Mouse (Mus musculus): ENCODE data around the gene Atl2.

The Atl2 gene

DNA sequence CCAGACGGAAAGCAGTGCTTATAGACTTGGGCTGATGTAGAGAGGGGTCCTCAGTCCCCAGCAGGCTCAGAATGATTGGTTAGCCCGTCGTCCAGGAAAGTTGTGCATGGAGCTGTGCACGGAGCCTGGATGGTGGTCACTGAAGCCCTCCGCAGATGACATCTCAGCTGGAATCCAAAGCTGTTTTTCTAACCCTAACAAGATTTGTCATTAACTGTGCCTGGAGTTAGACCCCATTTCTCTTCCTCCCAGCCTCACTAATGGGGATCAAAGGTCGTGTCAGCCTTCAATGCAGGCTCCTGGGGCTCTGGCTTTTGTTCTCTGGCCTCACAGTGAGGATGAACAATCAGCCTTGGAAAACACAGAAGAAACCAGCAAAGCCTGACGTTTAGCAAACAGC, 77.9 kb downstream of the Atl2 start:
- peak; percentile 79 for DNase-seq (ENCODE audit: low spot score)

DNA sequence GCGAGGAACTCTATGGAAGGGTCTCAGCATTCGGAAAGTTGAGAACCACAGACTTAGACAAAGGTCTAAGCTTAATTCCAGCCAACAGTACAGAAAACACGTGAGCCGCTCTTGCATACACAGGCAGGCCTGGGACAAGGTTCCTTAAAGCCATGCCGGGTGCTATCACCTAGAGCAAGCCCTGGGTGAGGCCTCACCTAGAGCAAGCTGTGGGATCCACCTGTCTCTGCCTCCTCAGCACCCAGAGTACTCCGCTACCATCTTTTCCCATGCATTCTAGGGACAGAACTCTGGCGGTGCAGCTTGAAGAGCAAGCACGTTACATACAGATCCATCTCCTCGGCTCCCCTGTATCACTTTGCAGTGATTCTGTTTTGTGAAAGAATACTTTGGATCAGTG, 78.4 kb downstream of the Atl2 start:
- DNase-seq (ENCODE audit: low spot score) = no peak

DNA sequence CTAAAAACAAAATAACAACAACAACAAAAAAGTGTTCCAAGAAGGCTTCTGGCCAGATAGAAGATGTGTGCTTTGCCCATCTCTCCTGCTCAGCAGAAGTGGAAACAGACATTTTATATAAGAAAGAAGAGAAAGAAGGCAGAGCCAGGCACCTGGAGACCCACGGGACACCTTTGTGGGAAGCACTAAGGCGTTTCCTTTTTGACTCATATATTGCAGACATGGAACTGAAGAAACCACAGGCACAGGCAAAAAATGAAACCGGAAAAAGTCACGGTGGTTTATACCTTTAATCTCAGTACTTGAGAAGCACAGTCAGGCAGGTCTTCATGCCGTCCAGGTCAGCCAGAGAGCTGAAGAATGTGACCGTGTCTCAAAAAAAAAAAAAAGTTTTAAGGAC, 79.0 kb downstream of the Atl2 start:
- DNase-seq (ENCODE audit: low spot score) = no peak

DNA sequence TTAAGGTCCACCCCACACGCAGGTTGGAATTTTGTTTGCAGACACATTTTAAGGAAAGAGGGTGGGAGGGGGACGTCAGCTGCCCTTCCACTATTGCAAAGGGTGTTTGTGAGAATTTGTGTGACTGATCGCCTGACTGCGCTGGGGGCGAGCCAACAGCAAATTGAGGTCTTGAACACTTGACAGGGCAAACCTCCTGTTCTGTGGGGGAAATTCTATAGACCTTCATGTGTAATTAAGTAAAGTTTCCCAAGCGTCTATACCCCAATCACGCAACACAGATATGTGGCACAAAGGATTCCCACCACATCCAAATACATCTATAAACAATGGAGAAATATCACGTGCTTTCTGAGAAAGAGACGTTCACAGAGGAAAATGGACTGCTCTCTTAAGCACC, 85.5 kb downstream of the Atl2 start:
- DNase-seq (ENCODE audit: low spot score) = peak; percentile 51

DNA sequence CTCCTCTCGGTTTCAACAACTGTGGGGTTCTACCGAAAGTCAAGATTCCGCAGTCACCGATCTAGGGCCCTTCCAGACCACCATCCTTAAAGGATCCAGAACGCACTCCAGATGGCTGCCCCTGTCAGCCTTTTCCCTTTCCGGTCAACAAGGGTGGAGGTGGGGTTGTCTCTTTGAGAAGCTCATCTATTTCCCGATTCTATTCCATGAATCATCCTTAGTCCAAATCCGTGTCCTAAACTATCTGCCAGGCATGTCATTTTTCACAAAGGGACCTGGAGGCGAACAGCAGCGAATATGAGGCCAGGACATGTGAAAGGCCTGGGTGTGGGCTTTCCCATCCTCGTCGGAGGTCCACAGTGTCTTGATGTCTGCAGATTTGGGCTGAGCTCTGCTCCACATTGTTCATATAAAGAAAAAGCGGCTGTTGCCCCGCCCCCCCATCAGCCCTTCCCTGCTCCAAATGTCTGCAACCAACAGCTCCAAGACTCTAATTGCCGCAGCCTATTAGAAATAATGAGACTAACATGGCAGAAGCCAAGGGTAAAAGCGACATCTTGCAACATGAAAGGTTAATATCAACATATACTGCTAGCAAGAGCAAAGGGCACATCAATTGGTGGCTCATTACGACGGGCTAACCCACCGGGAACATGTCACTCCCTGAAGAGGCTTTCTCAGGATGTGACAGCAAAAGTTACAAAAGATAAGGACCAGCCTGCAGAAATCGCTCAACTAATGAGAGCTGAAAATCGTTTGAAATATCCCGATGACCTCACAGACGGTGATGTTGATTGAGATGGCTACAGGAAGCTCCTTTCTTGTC, 86.2 kb downstream of the Atl2 start:
- peak; percentile 77 for DNase-seq (ENCODE audit: low spot score)

DNA sequence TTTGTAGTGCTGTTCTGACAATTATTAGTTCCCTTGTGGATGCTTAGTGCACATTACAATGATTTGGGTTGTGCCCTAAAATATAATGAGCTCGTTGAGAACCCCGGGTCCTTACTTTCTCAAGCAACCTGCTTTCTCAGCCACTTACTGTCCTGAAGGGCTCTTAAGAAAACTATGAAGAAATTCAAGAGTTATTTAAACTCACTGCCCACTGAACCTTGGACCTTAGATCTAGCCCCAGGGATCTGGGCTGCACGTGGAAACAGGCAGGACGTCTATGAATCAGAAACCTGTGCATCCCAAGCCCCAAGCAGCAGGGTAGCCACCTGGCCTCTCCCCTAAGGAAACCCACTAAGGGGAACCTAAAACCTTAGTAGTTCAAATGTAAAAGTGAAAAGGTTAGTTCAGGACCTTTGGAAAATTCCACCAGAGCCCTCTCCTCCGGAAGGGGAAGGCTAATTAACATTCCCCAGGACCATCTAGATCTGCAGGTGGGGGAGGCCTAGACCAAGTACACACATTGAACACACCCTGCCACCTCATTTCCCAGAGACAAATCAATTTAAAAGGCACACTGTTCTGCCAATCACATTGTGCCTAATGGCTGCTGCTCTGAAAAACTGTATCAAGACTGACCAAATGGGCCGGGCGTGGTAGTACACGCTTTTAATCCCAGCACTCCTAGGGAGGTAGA, 88.5 kb downstream of the Atl2 start:
- no peak for DNase-seq (ENCODE audit: low spot score)

DNA sequence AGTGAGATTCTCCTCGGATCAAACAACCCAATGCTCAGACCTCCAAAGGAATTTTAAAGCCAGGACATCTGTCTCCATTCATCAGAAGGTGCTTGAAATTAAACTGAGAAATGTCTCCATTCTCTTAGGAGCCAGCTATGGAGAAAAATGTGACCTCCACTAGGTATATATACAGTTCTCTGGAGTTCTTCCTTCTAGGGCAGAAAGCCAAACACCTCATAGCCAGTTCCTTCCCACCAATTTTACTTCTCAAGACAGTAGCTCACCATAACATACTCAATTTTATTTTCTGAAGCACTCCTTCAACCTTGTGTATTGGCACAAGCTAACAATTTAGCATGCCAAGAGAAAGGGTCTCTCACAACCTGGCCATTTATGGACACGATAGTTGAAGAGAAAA, 91.2 kb downstream of the Atl2 start:
- no peak for DNase-seq (ENCODE audit: low spot score)

DNA sequence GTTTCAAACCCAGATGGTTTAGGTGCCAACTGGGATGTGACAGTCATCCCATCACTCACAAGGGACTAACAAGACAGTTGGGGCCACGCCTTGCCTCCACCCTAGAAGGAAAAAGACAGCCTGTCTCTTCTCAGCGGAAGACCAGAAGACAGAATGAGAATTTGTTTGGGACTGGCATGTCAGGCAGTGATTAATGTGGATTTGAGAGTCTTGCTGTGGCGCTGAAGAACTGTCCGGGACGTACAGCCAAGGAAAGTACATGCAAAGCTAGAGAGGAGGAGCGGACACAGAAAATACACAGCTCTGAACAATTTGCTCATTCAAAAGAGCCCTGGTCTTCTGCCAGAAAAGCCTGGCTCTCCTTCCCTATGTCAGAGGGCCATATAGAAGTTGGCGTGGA, 93.9 kb downstream of the Atl2 start:
- no peak for DNase-seq (ENCODE audit: low spot score)

DNA sequence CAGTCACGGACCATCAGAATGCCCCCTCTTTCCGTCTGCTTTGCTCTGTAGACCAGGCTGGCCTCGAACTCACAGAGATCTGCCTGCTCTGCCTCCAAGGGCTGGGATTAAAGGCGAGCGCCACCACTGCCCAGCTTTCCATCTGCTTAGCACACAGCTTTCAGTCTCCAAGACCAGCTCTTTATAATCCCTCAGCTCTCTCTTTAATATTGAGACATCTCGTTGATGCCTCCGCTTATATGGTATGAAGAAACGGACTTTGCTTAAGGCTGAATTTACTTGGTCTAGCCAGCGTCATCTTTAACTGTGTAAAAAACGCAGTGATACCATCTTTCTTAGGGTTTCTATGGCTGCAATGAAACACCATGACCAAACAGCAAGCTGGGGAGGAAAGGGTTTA, 97.1 kb downstream of the Atl2 start:
- no peak for DNase-seq (ENCODE audit: low spot score)
